Mouse (Mus musculus) MEL (cell line): ENCODE measurements around the gene Nanos3. TPM values are rescaled to one million over a fixed set of nuclear protein-coding genes. Genes with fewer than 3 reads are reported as not detected.

Experiments
- DNase-seq: peaks from one replicate; pipeline ENCODE4 v3.0.0; 2011; ENCODE audit warnings: low read depth, low spot score
- H3K27ac ChIP-seq: 2 replicates; pipeline ENCODE4 v1.5.1; 2012; ENCODE audit warnings: low read depth, mild to moderate bottlenecking, control low read depth, low read length, moderate library complexity; ENCODE audit not compliant: control insufficient read depth
- H3K27me3 ChIP-seq, 2 experiments: fragments of 150-350 bp in 1 of 2; sonication (generic) in 1 of 2; 2 replicates each; pipeline ENCODE4 v1.6.1; 2012; ENCODE audit warnings: low read length in 2 of 2, mild to moderate bottlenecking in 2 of 2, improper control_type of control experiment in 1 of 2, moderate library complexity in 1 of 2; ENCODE audit not compliant: insufficient read depth in 2 of 2, control insufficient read depth in 1 of 2
- H3K36me3 ChIP-seq, 2 experiments: 2 replicates each; pipeline ENCODE4 v1.6.1; 2012 to 2014; ENCODE audit warnings: low read length in 2 of 2, improper control_type of control experiment in 1 of 2, inconsistent platforms in 1 of 2, mild to moderate bottlenecking in 1 of 2; ENCODE audit not compliant: insufficient read depth in 2 of 2, control insufficient read depth in 1 of 2
- H3K4me1 ChIP-seq, 2 experiments: fragments of 150-350 bp in 1 of 2; sonication (generic) in 1 of 2; 2 replicates each; pipeline ENCODE4 v1.6.1; 2012; ENCODE audit warnings: low read length in 2 of 2, improper control_type of control experiment in 1 of 2, mild to moderate bottlenecking in 1 of 2; ENCODE audit not compliant: insufficient read depth in 2 of 2, control insufficient read depth in 1 of 2
- H3K4me3 ChIP-seq, 2 experiments: fragments of 150-350 bp in 1 of 2; sonication (generic) in 1 of 2; 2 replicates each; pipeline ENCODE4 v1.5.1; 2012; ENCODE audit warnings: low read depth in 2 of 2, low read length in 2 of 2, mild to moderate bottlenecking in 2 of 2, moderate library complexity in 2 of 2, control low read depth in 1 of 2, improper control_type of control experiment in 1 of 2; ENCODE audit not compliant: control insufficient read depth in 1 of 2, insufficient read depth in 1 of 2
- H3K79me2 ChIP-seq: 2 replicates; pipeline ENCODE4 v1.6.1; 2012; ENCODE audit warnings: mild to moderate bottlenecking, low read length, moderate library complexity; ENCODE audit not compliant: control insufficient read depth, poor library complexity, insufficient read depth
- H3K9ac ChIP-seq: 2 replicates; pipeline ENCODE4 v1.6.1; 2012; ENCODE audit warnings: low read depth, mild to moderate bottlenecking, control low read depth, low read length, moderate library complexity; ENCODE audit not compliant: control insufficient read depth, poor library complexity, severe bottlenecking
- H3K9me3 ChIP-seq: fragments of 150-350 bp; sonication (generic); replicated peaks from 2 replicates; pipeline ENCODE4 v1.6.1; 2012; ENCODE audit warnings: mild to moderate bottlenecking, low read length, improper control_type of control experiment, moderate library complexity; ENCODE audit not compliant: insufficient read depth
- CTCF ChIP-seq, 3 experiments: IDR thresholded peaks in 2 of 3; conservative IDR thresholded peaks in 1 of 3; 2 replicates each; pipeline ENCODE4 v1.5.1; 2011 to 2012; ENCODE audit warnings: low read length in 3 of 3, low read depth in 2 of 3, mild to moderate bottlenecking in 2 of 3, improper control_type of control experiment in 1 of 3, inconsistent platforms in 1 of 3, mixed read lengths in 1 of 3, moderate library complexity in 1 of 3; ENCODE audit not compliant: control insufficient read depth in 1 of 3, insufficient read depth in 1 of 3, poor library complexity in 1 of 3, severe bottlenecking in 1 of 3
- E2F4 ChIP-seq: IDR thresholded peaks from 2 replicates; pipeline ENCODE4 v1.6.1; 2011; ENCODE audit warnings: low read depth, low read length, improper control_type of control experiment, borderline replicate concordance
- ETS1 ChIP-seq: IDR thresholded peaks from 2 replicates; pipeline ENCODE4 v1.6.1; 2012; ENCODE audit warnings: low read depth, mild to moderate bottlenecking, inconsistent platforms, low read length, improper control_type of control experiment, moderate library complexity
- GATA1 ChIP-seq: IDR thresholded peaks from 2 replicates; pipeline ENCODE4 v1.6.1; 2011; ENCODE audit warnings: low read depth, low read length, improper control_type of control experiment
- MAFK ChIP-seq: IDR thresholded peaks from 2 replicates; pipeline ENCODE4 v1.6.1; 2011; ENCODE audit warnings: low read depth, mild to moderate bottlenecking, low read length, improper control_type of control experiment, borderline replicate concordance
- MAX ChIP-seq: IDR thresholded peaks from 2 replicates; pipeline ENCODE4 v1.6.1; 2011; ENCODE audit warnings: low read length, improper control_type of control experiment
- MAZ ChIP-seq: IDR thresholded peaks from 2 replicates; pipeline ENCODE4 v1.6.1; 2012; ENCODE audit warnings: low read depth, mild to moderate bottlenecking, inconsistent platforms, low read length, improper control_type of control experiment
- MYB ChIP-seq: IDR thresholded peaks from 2 replicates; pipeline ENCODE4 v1.6.1; 2011; ENCODE audit warnings: mild to moderate bottlenecking, low read depth, low read length, improper control_type of control experiment
- MYC ChIP-seq: IDR thresholded peaks from 2 replicates; pipeline ENCODE4 v1.6.1; 2011; ENCODE audit warnings: low read depth, mild to moderate bottlenecking, low read length, improper control_type of control experiment, moderate library complexity
- POLR2AphosphoS2 ChIP-seq: IDR thresholded peaks from 2 replicates; pipeline ENCODE4 v1.6.1; 2011; ENCODE audit warnings: low read length, improper control_type of control experiment
- POLR2AphosphoS5 ChIP-seq: IDR thresholded peaks from 2 replicates; pipeline ENCODE4 v1.6.1; 2012; ENCODE audit warnings: low read depth, borderline replicate concordance, mild to moderate bottlenecking, inconsistent platforms, low read length, moderate library complexity, mixed read lengths
- RAD21 ChIP-seq: IDR thresholded peaks from 2 replicates; pipeline ENCODE4 v1.6.1; 2011; ENCODE audit warnings: mild to moderate bottlenecking, low read depth, low read length, improper control_type of control experiment
- TCF12 ChIP-seq: IDR thresholded peaks from 2 replicates; pipeline ENCODE4 v1.6.1; 2014; ENCODE audit warnings: low read depth, mild to moderate bottlenecking, inconsistent platforms, low read length, improper control_type of control experiment, moderate library complexity
- USF1 ChIP-seq: IDR thresholded peaks from 2 replicates; pipeline ENCODE4 v1.6.1; 2014; ENCODE audit warnings: low read depth, mild to moderate bottlenecking, inconsistent platforms, low read length, improper control_type of control experiment, moderate library complexity
- USF2 ChIP-seq, 2 experiments: IDR thresholded peaks; 2 replicates each; pipeline ENCODE4 v1.6.1; 2011 to 2012; ENCODE audit warnings: improper control_type of control experiment in 2 of 2, low read length in 2 of 2, borderline replicate concordance in 1 of 2, inconsistent platforms in 1 of 2, low read depth in 1 of 2, mild to moderate bottlenecking in 1 of 2; ENCODE audit not compliant: insufficient read depth in 1 of 2
- ZMIZ1 ChIP-seq: IDR thresholded peaks from 2 replicates; pipeline ENCODE4 v1.6.1; 2012; ENCODE audit warnings: low read depth, mild to moderate bottlenecking, inconsistent platforms, low read length, improper control_type of control experiment, moderate library complexity
- ZNF384 ChIP-seq: IDR thresholded peaks from 2 replicates; pipeline ENCODE4 v1.6.1; 2012; ENCODE audit warnings: low read depth, mild to moderate bottlenecking, inconsistent platforms, low read length, improper control_type of control experiment
- polyA plus RNA-seq, 2 experiments: library from polyadenylated mRNA; stranded (reverse) in 1 of 2; unstranded in 1 of 2; fragments of >175 nt in 1 of 2; fragments of >200 nt in 1 of 2; gene quantifications; 2 replicates each; pipeline versions ENCODE4 v1.2.1 to v1.2.4; 2012; ENCODE audit warnings: low replicate concordance in 2 of 2, low read depth in 1 of 2; ENCODE audit not compliant: insufficient read length in 2 of 2, insufficient read depth in 1 of 2, missing spikeins in 1 of 2
- total RNA-seq: library from RNA; depleted of rRNA; stranded (reverse); fragments of 300-350 nt; gene quantifications from 2 replicates; pipeline ENCODE4 v1.2.3, GENCODE M21; 2012

Nanos3 gene
- total and polyA plus RNA-seq, 3 experiments, result 1.7 to 2.0 TPM; not detected in 1

DNA sequence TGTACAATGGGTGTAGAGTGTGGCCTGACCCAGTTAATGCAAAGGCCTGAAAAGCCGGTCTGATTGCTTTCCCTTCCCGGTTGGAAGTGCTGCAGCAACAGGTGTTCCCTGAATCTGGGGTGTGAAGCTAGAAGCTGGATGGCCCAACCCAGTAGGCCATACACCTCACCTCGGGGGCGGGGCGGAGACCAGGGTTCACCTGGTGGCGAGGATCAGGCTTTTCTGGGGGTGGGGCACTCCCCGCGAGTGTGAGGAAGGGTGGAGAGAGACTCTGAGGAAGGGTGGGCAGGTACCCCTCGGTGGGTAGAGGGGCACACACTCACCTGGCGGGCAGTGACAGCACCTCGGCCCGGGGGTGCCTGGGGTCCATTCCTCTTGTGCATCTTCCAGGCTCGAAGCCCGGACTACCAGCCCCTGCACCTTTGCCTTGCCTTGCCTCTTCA is 37.7 kb downstream of the Nanos3 start:
- no peak for TF ChIP-seq RAD21
- no peak for TF ChIP-seq ZNF384
- TF ChIP-seq POLR2AphosphoS2, result no peak
- no peak for TF ChIP-seq TCF12
- no peak for TF ChIP-seq ZMIZ1
- no peak for TF ChIP-seq GATA1
- no peak for TF ChIP-seq USF1
- no peak for TF ChIP-seq USF2 (IDR thresholded peaks at IDR 0.05; ENCODE audit: borderline replicate concordance in 1 of 2, insufficient read depth in 1 of 2, low read depth in 1 of 2, low read length in 2 of 2)
- TF ChIP-seq MAFK, result no peak
- no peak for TF ChIP-seq E2F4
- TF ChIP-seq MYC, result no peak
- TF ChIP-seq ETS1, result no peak
- no peak for TF ChIP-seq MAX
- no peak for TF ChIP-seq CTCF (IDR thresholded peaks at IDR 0.05 in 2 of 3, conservative IDR thresholded peaks at IDR 0.05 in 1 of 3; ENCODE audit: control insufficient read depth in 1 of 3, insufficient read depth in 1 of 3, low read depth in 2 of 3, low read length in 3 of 3, poor library complexity in 1 of 3, severe bottlenecking in 1 of 3)
- TF ChIP-seq MAZ, result no peak
- TF ChIP-seq MYB, result no peak
- H3K36me3 ChIP-seq, result peaks cover 0 to 10% of the 10 kb centered on the region in 2 experiments; a peak in 3 of 4 replicates
- peak; percentile 14 for DNase-seq

DNA sequence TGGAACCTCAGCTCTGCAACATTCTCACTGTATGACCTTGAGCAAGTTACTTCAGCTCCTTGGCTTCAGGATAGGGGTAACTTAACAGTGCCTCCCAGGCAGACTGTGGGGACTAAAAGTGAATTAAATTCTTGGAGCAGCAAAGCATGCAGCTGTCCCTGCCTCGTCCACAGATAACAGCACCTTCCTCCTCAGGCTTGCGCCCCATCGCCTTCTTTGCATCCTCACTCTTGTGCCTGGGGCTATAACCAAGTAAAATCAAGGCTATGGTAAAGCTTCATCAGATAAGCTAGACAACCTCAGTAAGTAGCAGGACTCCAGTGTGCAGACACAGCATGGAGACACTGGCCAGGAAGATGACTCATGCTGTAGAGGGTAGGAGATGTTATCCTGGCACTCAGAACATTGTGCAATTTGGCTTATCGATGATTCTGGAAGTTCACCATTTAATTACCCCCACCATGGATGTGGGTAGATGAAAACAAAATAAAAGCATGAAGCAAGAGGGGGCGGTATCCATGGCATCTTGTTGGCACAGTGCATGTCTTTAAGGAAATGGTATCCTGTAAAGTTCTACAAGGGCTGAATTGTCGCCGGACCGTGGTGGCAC is 40.3 kb downstream of the Nanos3 start:
- no peak overlapping the region for H3K9ac ChIP-seq
- peaks cover 2 to 10% of the 10 kb centered on the region in 2 experiments; a peak in 3 of 4 replicates for H3K36me3 ChIP-seq
- H3K27ac ChIP-seq, result no peak overlapping the region
- peaks cover 0 to 12% of the 10 kb centered on the region in 2 experiments; a peak in 2 of 4 replicates for H3K4me1 ChIP-seq
- DNase-seq, result peak; percentile 29
- no peak overlapping the region for H3K4me3 ChIP-seq
- TF ChIP-seq GATA1 (peak; percentile 41), POLR2AphosphoS5 (no peak)
- H3K27me3 ChIP-seq, result no peaks in the 10 kb centered on the region
- H3K79me2 ChIP-seq, result peaks cover 4% of the 10 kb centered on the region; the same call in 1 of the 2 replicates
- no peaks in the 10 kb centered on the region for H3K9me3 ChIP-seq

More for the DNA sequence above, 37.7 kb downstream of the Nanos3 start:
- Histone ChIP-seq H3K9me3 (no peaks in the 10 kb centered on the region), H3K4me3 (peak overlapping the region; percentile 74 to 77), H3K79me2 (peaks cover 4% of the 10 kb centered on the region; the same call in 1 of the 2 replicates), H3K9ac (peak overlapping the region; percentile 82), H3K27ac (no peak overlapping the region), H3K4me1 (peaks cover 0 to 12% of the 10 kb centered on the region in 2 experiments; a peak in 2 of 4 replicates), H3K27me3 (no peaks in the 10 kb centered on the region)
